Mouse (Mus musculus) liver, embryonic 14.5 days (tissue): ENCODE measurements around the gene U2surp. TPM values are rescaled to one million over a fixed set of nuclear protein-coding genes. Genes with fewer than 3 reads are reported as not detected.

ENCODE experiments used
- ATAC-seq: fragments of 200-750 bp; cut with Nextera tagmentation; 2 replicates; pipeline ENCODE4 v1.8.0; 2017; ENCODE audit warnings: moderate number of reproducible peaks, mild to moderate bottlenecking, moderate library complexity; ENCODE audit not compliant: insufficient read depth
- DNase-seq, 3 experiments: peaks; one replicate each; pipeline ENCODE4 v3.0.0-alpha.2; 2012 to 2013; ENCODE audit warnings: low read depth in 3 of 3, low spot score in 3 of 3
- H3K27ac ChIP-seq: fragments of 300-500 bp; sonication (generic); 2 replicates; pipeline ENCODE4 v1.5.1; 2014; ENCODE audit warnings: moderate library complexity, mild to moderate bottlenecking, control low read depth, inconsistent platforms
- H3K27me3 ChIP-seq: fragments of 300-500 bp; sonication (generic); 2 replicates; pipeline ENCODE4 v1.6.1; 2014; ENCODE audit warnings: mild to moderate bottlenecking, low read length, moderate library complexity; ENCODE audit not compliant: control insufficient read depth, insufficient read depth
- H3K36me3 ChIP-seq: fragments of 300-500 bp; sonication (generic); replicated peaks from 2 replicates; pipeline ENCODE4 v1.6.1; 2014; ENCODE audit warnings: low read depth; ENCODE audit not compliant: control insufficient read depth, insufficient read depth
- H3K4me1 ChIP-seq, 2 experiments: fragments of 200-500 bp in 1 of 2; fragments of 300-500 bp in 1 of 2; sonication (generic) in 1 of 2; replicated peaks; 2 replicates each; pipeline ENCODE4 v1.6.1; 2012 to 2014; ENCODE audit warnings: antibody characterized with exemption in 1 of 2, inconsistent platforms in 1 of 2, low read length in 1 of 2; ENCODE audit not compliant: control insufficient read depth in 2 of 2, insufficient read depth in 2 of 2
- H3K4me2 ChIP-seq: fragments of 300-500 bp; sonication (generic); 2 replicates; pipeline ENCODE4 v1.6.1; 2014; ENCODE audit warnings: low read depth, mild to moderate bottlenecking, control low read depth, moderate library complexity
- H3K4me3 ChIP-seq, 2 experiments: fragments of 200-500 bp in 1 of 2; fragments of 300-500 bp in 1 of 2; sonication (generic) in 1 of 2; 2 replicates each; pipeline ENCODE4 v1.5.1; 2012 to 2014; ENCODE audit warnings: low read depth in 2 of 2, low read length in 2 of 2, mild to moderate bottlenecking in 2 of 2, control low read depth in 1 of 2, inconsistent platforms in 1 of 2, moderate library complexity in 1 of 2; ENCODE audit not compliant: insufficient read depth in 1 of 2
- H3K9ac ChIP-seq: fragments of 300-500 bp; sonication (generic); replicated peaks from 2 replicates; pipeline ENCODE4 v1.6.1; 2014; ENCODE audit warnings: mild to moderate bottlenecking, control low read depth, moderate library complexity
- H3K9me3 ChIP-seq: fragments of 300-500 bp; sonication (generic); 2 replicates; pipeline ENCODE4 v1.6.1; 2016; ENCODE audit warnings: low read length, mixed read lengths; ENCODE audit not compliant: control insufficient read depth
- CTCF ChIP-seq: IDR thresholded peaks from 2 replicates; pipeline ENCODE4 v1.5.1; 2016; ENCODE audit warnings: antibody characterized with exemption, low read depth, control low read depth
- EP300 ChIP-seq: IDR thresholded peaks from 2 replicates; pipeline ENCODE4 v1.6.1; 2016; ENCODE audit warnings: antibody characterized with exemption, low read depth
- WGBS: fragments of 180-500 bp; shearing (Covaris S2); extraction: QIAGEN DNeasy Blood & Tissue Kit; methylation state at CpG from one replicate; pipeline ENCODE4 v1.1.7; 2014; ENCODE audit not compliant: insufficient replicate concordance; 5-methylcytosine and 5-hydroxymethylcytosine counted together
- polyA plus RNA-seq, 2 experiments: library from polyadenylated mRNA; depleted of rRNA in 1 of 2; stranded (reverse) in 1 of 2; unstranded in 1 of 2; fragments of >200 nt; fragmentation: Nextera tagmentation in 1 of 2; extraction: Ambion mirVana in 1 of 2; gene quantifications; 2 replicates each; pipeline versions ENCODE4 v1.2.1 to v1.2.3; 2012 to 2014

U2surp gene
- polyA plus RNA-seq, 2 experiments: 12.4 to 57.4 TPM

- TF ChIP-seq EP300 (no peak), CTCF (no peak)
- DNase-seq (no peak), ATAC-seq (no peak)
- H3K4me1 ChIP-seq: peaks cover 54 to 74% of the 10 kb centered on the region in 2 experiments
- no peaks in the 10 kb centered on the region for H3K9me3 ChIP-seq
- no peak overlapping the region for H3K27ac ChIP-seq
- H3K4me3 ChIP-seq: no peak overlapping the region
- H3K27me3 ChIP-seq: no peaks in the 10 kb centered on the region
- WGBS: 68% methylated on average over 10 of the region's 10 CpGs
- no peaks in the 10 kb centered on the region for H3K36me3 ChIP-seq
- H3K4me2 ChIP-seq: no peak overlapping the region
- H3K9ac ChIP-seq: no peak overlapping the region
These were observed 40.4 kb upstream of the U2surp start for GRCm38 (mm10) chr9:95552175-95552705.

GRCm38 (mm10) chr9:95550856-95551774, 39.3 kb upstream of the U2surp start:
- TF ChIP-seq EP300: peak; percentile 55
- TF ChIP-seq CTCF: peak; percentile 26
- H3K27ac ChIP-seq: peak overlapping the region; percentile 61
- ATAC-seq: peak; percentile 73
- no peaks in the 10 kb centered on the region for H3K27me3 ChIP-seq
- H3K4me1 ChIP-seq: peaks cover 55 to 74% of the 10 kb centered on the region in 2 experiments
- peak overlapping the region; percentile 37 for H3K4me2 ChIP-seq
- H3K4me3 ChIP-seq: no peak overlapping the region
- no peak for DNase-seq
- H3K9me3 ChIP-seq: no peaks in the 10 kb centered on the region
- no peaks in the 10 kb centered on the region for H3K36me3 ChIP-seq
- peak overlapping the region; percentile 10 for H3K9ac ChIP-seq
- 17% methylated on average over 9 of the region's 9 CpGs for WGBS

GRCm38 (mm10) chr9:95549626-95550411, 38.0 kb upstream of the U2surp start:
- Histone ChIP-seq H3K27me3 (no peaks in the 10 kb centered on the region), H3K9me3 (no peaks in the 10 kb centered on the region), H3K4me1 (peaks cover 44 to 62% of the 10 kb centered on the region in 2 experiments), H3K4me3 (no peak overlapping the region), H3K27ac (no peak overlapping the region; the same call in 1 of the 2 replicates), H3K36me3 (no peaks in the 10 kb centered on the region), H3K4me2 (no peak overlapping the region), H3K9ac (no peak overlapping the region)
- TF ChIP-seq CTCF (no peak), EP300 (no peak)
- no peak for ATAC-seq
- WGBS: 67% methylated on average over 15 of the region's 15 CpGs
- no peak for DNase-seq

- Histone ChIP-seq H3K36me3 (no peaks in the 10 kb centered on the region), H3K4me2 (peak overlapping the region; percentile 38), H3K4me3 (no peak overlapping the region), H3K9me3 (no peaks in the 10 kb centered on the region), H3K9ac (peak overlapping the region; percentile 13; the same call in 1 of the 2 replicates), H3K27ac (peak overlapping the region; percentile 59), H3K4me1 (peaks cover 21 to 36% of the 10 kb centered on the region in 2 experiments), H3K27me3 (no peaks in the 10 kb centered on the region)
- DNase-seq: peak; percentile 66 to 76 (median 73)
- ATAC-seq: peak; percentile 86
- TF ChIP-seq CTCF (no peak), EP300 (0 out of 2 replicates have a peak, but pooled peaks have one; percentile 29)
- WGBS: 15% methylated on average over 7 of the region's 7 CpGs
These were observed 34.9 kb upstream of the U2surp start for GRCm38 (mm10) chr9:95546679-95547078.
